Mouse (Mus musculus) small intestine, adult 2 months (tissue): Measurements from ENCODE around the gene Gm17651. TPM values are rescaled to one million over a fixed set of nuclear protein-coding genes. Genes with fewer than 3 reads are reported as not detected.

Experiments
- H3K27ac ChIP-seq: fragments of 200-500 bp; 2 replicates; pipeline ENCODE4 v1.5.1; 2012; ENCODE audit warnings: low read depth, low read length, control low read depth, inconsistent platforms; ENCODE audit not compliant: insufficient read depth
- H3K27me3 ChIP-seq: fragments of 200-500 bp; 2 replicates; pipeline ENCODE4 v1.6.1; 2012; ENCODE audit warnings: mild to moderate bottlenecking, moderate library complexity, low read length, inconsistent platforms; ENCODE audit not compliant: control insufficient read depth, insufficient read depth
- H3K36me3 ChIP-seq: fragments of 200-500 bp; 2 replicates; pipeline ENCODE4 v1.6.1; 2012; ENCODE audit warnings: mild to moderate bottlenecking, low read length, control low read depth, inconsistent platforms; ENCODE audit not compliant: control insufficient read depth, insufficient read depth
- H3K4me1 ChIP-seq: fragments of 200-500 bp; 2 replicates; pipeline ENCODE4 v1.6.1; 2012; ENCODE audit warnings: low read length, inconsistent platforms, mixed read lengths; ENCODE audit not compliant: control insufficient read depth, insufficient read depth, insufficient read length
- H3K4me3 ChIP-seq: fragments of 200-500 bp; 2 replicates; pipeline ENCODE4 v1.5.1; 2012; ENCODE audit warnings: low read depth, mild to moderate bottlenecking, control low read depth, inconsistent platforms, low read length, moderate library complexity
- CTCF ChIP-seq: fragments of 200-500 bp; IDR thresholded peaks from 2 replicates; pipeline ENCODE4 v1.5.1; 2012; ENCODE audit warnings: low read depth, mild to moderate bottlenecking, control low read depth, inconsistent platforms, low read length, moderate library complexity, mixed read lengths; ENCODE audit not compliant: insufficient replicate concordance, insufficient read length; ENCODE audit errors: extremely low read depth
- POLR2A ChIP-seq: fragments of 200-500 bp; IDR thresholded peaks from 2 replicates; pipeline ENCODE4 v1.6.1; 2012; ENCODE audit warnings: low read depth, mild to moderate bottlenecking, control low read depth, inconsistent platforms, low read length, moderate library complexity
- WGBS: fragments of 180-500 bp; shearing (Covaris S2); methylation state at CpG from one replicate; pipeline ENCODE4 v1.1.7; 2018; 5-methylcytosine and 5-hydroxymethylcytosine counted together
- polyA plus RNA-seq: library from polyadenylated mRNA; depleted of rRNA; stranded (reverse); fragments of >200 nt; gene quantifications from 2 replicates; pipeline ENCODE4 v1.2.3, GENCODE M21; 2012

Gene Gm17651
- polyA plus RNA-seq, 1 experiment = not detected

DNA sequence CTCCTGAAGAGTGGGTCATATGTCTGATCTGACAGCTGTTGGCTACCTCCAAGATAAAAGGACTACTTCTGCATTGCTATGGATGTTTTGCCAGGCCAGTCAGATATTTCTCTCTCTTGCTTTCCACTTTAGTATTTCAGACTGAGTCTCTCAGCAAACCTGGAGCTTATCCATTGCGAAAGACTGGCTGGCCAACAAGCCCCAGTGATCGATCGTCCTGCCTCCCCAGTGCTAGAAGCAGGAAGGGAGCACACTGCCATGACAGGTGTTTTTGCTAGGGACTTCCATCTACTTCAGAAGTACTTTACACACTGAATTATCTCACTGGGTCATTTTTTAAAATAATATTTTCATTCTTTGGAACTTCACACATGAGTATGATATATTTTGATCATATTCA is 3.9 kb upstream of the Gm17651 start:
- Histone ChIP-seq H3K27ac (no peak overlapping the region), H3K36me3 (no peaks in the 10 kb centered on the region), H3K4me1 (peaks cover 3% of the 10 kb centered on the region; the same call in 1 of the 2 replicates), H3K4me3 (no peak overlapping the region), H3K27me3 (no peaks in the 10 kb centered on the region)
- 79% methylated on average over 3 of the region's 3 CpGs for WGBS
- TF ChIP-seq CTCF (no peak), POLR2A (no peak)

- H3K36me3 ChIP-seq = no peaks in the 10 kb centered on the region
- no peak for TF ChIP-seq CTCF
- TF ChIP-seq POLR2A = no peak
- no peaks in the 10 kb centered on the region for H3K4me1 ChIP-seq
- no peak overlapping the region for H3K4me3 ChIP-seq
- H3K27me3 ChIP-seq = no peaks in the 10 kb centered on the region
- 97% methylated on average over 3 of the region's 3 CpGs for WGBS
- H3K27ac ChIP-seq = no peak overlapping the region
Observed at GRCm38 (mm10) chr3:97676126-97676525, 1.6 kb upstream of the Gm17651 start.

DNA sequence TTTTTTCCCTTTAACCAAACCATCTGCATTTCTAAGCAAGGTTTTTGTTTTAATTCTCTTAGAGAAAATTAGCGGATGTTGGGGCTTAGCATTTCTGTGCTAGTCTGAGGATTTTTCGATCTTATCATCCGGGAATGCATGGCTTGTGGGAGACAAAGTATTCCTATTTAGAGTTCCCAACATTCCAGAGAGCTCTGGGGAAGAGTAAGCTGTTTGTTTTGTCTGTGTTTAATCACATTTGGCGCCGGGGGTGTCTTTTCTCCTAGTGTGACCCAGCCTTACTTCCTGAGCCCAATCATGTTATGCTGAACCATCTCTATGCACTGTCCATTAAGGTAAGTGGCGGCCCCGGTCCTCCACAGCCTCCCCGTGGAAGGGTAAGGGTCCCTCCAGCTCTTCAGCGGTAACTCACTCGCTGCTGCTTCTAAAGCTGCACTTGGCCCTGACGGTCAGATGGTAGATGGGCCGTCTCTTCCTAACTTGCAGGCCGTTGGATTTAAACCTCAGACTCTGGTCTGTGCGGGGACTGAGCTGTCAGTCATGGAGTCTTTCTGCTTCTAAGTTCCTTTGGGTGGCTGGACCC is 7.3 kb downstream of the Gm17651 start:
- Histone ChIP-seq H3K4me3 (no peak overlapping the region), H3K27ac (no peak overlapping the region), H3K36me3 (peaks cover 16% of the 10 kb centered on the region), H3K27me3 (no peaks in the 10 kb centered on the region), H3K4me1 (no peaks in the 10 kb centered on the region)
- WGBS = 76% methylated on average over 14 of the region's 14 CpGs
- TF ChIP-seq CTCF = no peak
- no peak for TF ChIP-seq POLR2A

DNA sequence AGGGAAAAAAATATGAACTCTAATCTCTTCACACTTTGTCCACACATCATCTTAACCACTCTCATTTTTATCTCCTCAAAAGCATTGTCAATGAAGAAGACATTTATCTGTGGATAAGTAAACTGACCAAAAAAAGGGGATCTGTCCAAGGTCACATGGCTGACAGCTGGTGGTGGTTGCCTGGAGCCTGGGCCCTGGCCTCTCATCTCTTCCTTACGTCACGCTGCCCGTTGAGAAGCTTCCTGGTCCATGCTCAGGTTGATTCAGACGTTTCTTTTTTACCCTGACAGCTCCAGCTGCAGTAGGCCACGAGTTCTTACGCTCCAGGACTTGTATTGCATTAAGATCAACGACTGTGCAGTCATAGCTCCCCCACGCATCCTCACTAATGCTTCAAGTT is 8.3 kb downstream of the Gm17651 start:
- peaks cover 16% of the 10 kb centered on the region for H3K36me3 ChIP-seq
- no peak overlapping the region for H3K27ac ChIP-seq
- no peaks in the 10 kb centered on the region for H3K27me3 ChIP-seq
- WGBS = 69% methylated on average over 8 of the region's 8 CpGs
- no peak overlapping the region for H3K4me3 ChIP-seq
- TF ChIP-seq CTCF = no peak
- TF ChIP-seq POLR2A = no peak
- no peaks in the 10 kb centered on the region for H3K4me1 ChIP-seq

GRCm38 (mm10) chr3:97665525-97665924 is 9.0 kb downstream of the Gm17651 start:
- 75% methylated on average over 9 of the region's 9 CpGs for WGBS
- Histone ChIP-seq H3K27me3 (no peaks in the 10 kb centered on the region), H3K36me3 (peaks cover 16% of the 10 kb centered on the region), H3K4me3 (no peak overlapping the region), H3K4me1 (no peaks in the 10 kb centered on the region), H3K27ac (no peak overlapping the region)
- TF ChIP-seq POLR2A (no peak), CTCF (no peak)

GRCm38 (mm10) chr3:97661206-97661605 is 13.3 kb downstream of the Gm17651 start:
- 62% methylated on average over 8 of the region's 8 CpGs for WGBS
- Histone ChIP-seq H3K4me1 (no peaks in the 10 kb centered on the region; the same call in 1 of the 2 replicates), H3K27me3 (no peaks in the 10 kb centered on the region), H3K27ac (no peak overlapping the region), H3K36me3 (peaks cover 3% of the 10 kb centered on the region), H3K4me3 (no peak overlapping the region)
- TF ChIP-seq POLR2A (no peak), CTCF (no peak)

DNA sequence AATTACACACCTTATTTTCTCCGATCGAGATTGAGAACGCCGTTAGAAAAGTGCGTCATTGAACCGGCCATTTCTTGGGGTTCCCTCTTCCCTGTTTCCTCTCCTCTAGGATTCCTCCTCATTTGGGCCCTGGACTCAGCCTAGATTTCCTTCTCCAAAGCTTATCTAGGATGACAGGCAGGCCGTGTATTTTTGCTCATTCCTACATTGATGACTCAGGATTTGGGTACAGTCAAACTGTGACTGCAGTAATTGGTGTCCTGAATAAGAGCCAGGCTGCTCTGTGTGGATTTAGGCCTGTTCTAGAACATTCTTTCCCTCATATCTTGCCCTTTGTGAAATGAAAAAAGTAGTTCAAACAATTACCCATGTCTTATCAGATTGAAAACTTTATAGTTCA is 14.7 kb downstream of the Gm17651 start:
- WGBS = 76% methylated on average over 7 of the region's 7 CpGs

More for the DNA sequence above, 14.7 kb downstream of the Gm17651 start:
- no peak for TF ChIP-seq CTCF
- no peak for TF ChIP-seq POLR2A
- Histone ChIP-seq H3K4me1 (no peaks in the 10 kb centered on the region; the same call in 1 of the 2 replicates), H3K4me3 (no peak overlapping the region), H3K27me3 (no peaks in the 10 kb centered on the region), H3K27ac (no peak overlapping the region), H3K36me3 (0 out of 2 replicates have a peak, but pooled peaks cover 2% of the 10 kb centered on the region)
